Mouse (Mus musculus) bone marrow macrophage, adult 2 months (primary cell): ENCODE data around the gene Tsc22d1.

ENCODE experiments used
- CTCF ChIP-seq: IDR thresholded peaks from 2 replicates; pipeline ENCODE4 v1.5.1; 2012; ENCODE audit warnings: low read depth, mild to moderate bottlenecking, low read length, moderate library complexity
- POLR2A ChIP-seq: IDR thresholded peaks from 2 replicates; pipeline ENCODE4 v1.6.1; 2012; ENCODE audit warnings: mild to moderate bottlenecking, low read depth, low read length, borderline replicate concordance

DNA sequence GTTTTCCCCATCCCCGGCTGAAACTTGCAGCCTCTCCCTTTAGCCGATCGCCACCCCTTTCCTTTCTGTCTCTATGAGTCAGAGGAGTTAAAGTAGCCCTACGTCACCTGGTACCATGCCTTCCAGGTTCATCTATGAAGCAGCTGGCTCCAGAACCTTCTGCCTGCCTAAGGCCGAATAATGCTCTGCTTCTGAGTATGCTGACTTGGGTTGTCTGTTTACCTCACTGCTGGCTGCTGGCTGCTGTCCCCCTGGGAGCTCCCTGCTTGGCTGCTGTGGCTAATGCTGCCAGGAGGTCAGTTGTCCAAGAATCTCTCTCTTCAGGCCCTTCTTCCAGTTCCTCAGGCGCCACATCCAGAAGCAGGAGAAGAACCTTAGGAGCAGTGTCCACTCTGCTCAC is 111.7 kb downstream of the Tsc22d1 start:
- TF ChIP-seq CTCF = no peak
- TF ChIP-seq POLR2A = no peak
